Mouse (Mus musculus): ENCODE data around the gene Sulf2. TPM values are rescaled to one million over a fixed set of nuclear protein-coding genes. Genes with fewer than 3 reads are reported as not detected.

Sulf2 gene
- total RNA-seq, 2 experiments from 2014 or later, result 89.6 to 94.7 TPM

- DNase-seq (ENCODE audit: low spot score in 2 of 2), result no peak
Measured at GRCm38 (mm10) chr2:166122781-166123180, 32.7 kb downstream of the Sulf2 start.

- DNase-seq (ENCODE audit: low spot score in 2 of 2), result no peak
Measured at GRCm38 (mm10) chr2:166121681-166122355, 33.6 kb downstream of the Sulf2 start.

- DNase-seq (ENCODE audit: low spot score in 2 of 2), result no peak
Measured at GRCm38 (mm10) chr2:166119992-166120391, 35.5 kb downstream of the Sulf2 start.

- no peak for DNase-seq (ENCODE audit: low spot score in 2 of 2)
Measured at GRCm38 (mm10) chr2:166116704-166117103, 38.8 kb downstream of the Sulf2 start.

GRCm38 (mm10) chr2:166116278-166116608, 39.2 kb downstream of the Sulf2 start:
- DNase-seq (ENCODE audit: low spot score in 2 of 2), result no peak

GRCm38 (mm10) chr2:166115571-166116277, 39.7 kb downstream of the Sulf2 start:
- DNase-seq (ENCODE audit: low spot score in 2 of 2), result peak; percentile 36 to 47

- DNase-seq (ENCODE audit: low spot score in 2 of 2), result no peak
Measured at GRCm38 (mm10) chr2:166112986-166113385, 42.5 kb downstream of the Sulf2 start.

- DNase-seq (ENCODE audit: low spot score in 2 of 2), result no peak
Measured at GRCm38 (mm10) chr2:166111831-166112250, 43.6 kb downstream of the Sulf2 start.

GRCm38 (mm10) chr2:166111238-166111637, 44.2 kb downstream of the Sulf2 start:
- DNase-seq (ENCODE audit: low spot score in 2 of 2), result no peak

- DNase-seq (ENCODE audit: low spot score in 2 of 2), result no peak
Measured at GRCm38 (mm10) chr2:166110764-166111163, 44.7 kb downstream of the Sulf2 start.

- peak; percentile 55 to 79 for DNase-seq (ENCODE audit: low spot score in 2 of 2)
Measured at GRCm38 (mm10) chr2:166108326-166108725, 47.1 kb downstream of the Sulf2 start.

- no peak for DNase-seq (ENCODE audit: low spot score in 2 of 2)
Measured at GRCm38 (mm10) chr2:166107911-166108310, 47.6 kb downstream of the Sulf2 start.

- DNase-seq (ENCODE audit: low spot score in 2 of 2), result no peak
Measured at GRCm38 (mm10) chr2:166106631-166107030, 48.8 kb downstream of the Sulf2 start.

- no peak for DNase-seq (ENCODE audit: low spot score in 2 of 2)
Measured at GRCm38 (mm10) chr2:166105911-166106310, 49.6 kb downstream of the Sulf2 start.

- no peak for DNase-seq (ENCODE audit: low spot score in 2 of 2)
Measured at GRCm38 (mm10) chr2:166102893-166103292, 52.6 kb downstream of the Sulf2 start.

- DNase-seq (ENCODE audit: low spot score in 2 of 2), result no peak
Measured at GRCm38 (mm10) chr2:166100309-166101262, 54.9 kb downstream of the Sulf2 start.

GRCm38 (mm10) chr2:166098292-166098933, 57.0 kb downstream of the Sulf2 start:
- no peak for DNase-seq (ENCODE audit: low spot score in 2 of 2)

GRCm38 (mm10) chr2:166097443-166098291, 57.8 kb downstream of the Sulf2 start:
- DNase-seq (ENCODE audit: low spot score in 2 of 2), result no peak

- no peak for DNase-seq (ENCODE audit: low spot score in 2 of 2)
Measured at GRCm38 (mm10) chr2:166096834-166097233, 58.6 kb downstream of the Sulf2 start.

GRCm38 (mm10) chr2:166096300-166096699, 59.2 kb downstream of the Sulf2 start:
- no peak for DNase-seq (ENCODE audit: low spot score in 2 of 2)

All from adrenal gland, postnatal 4 days (tissue).